Mouse (Mus musculus) stomach, postnatal 0 days (tissue): ENCODE results near the gene Nup88.
A peak's percentile ranks its signal among the peaks of the same experiment; 100 is the strongest.

ENCODE experiments used
- CTCF ChIP-seq: IDR thresholded peaks from 2 replicates; pipeline ENCODE4 v1.5.1; 2016; ENCODE audit warnings: antibody characterized with exemption, low read depth, mild to moderate bottlenecking, moderate library complexity
- EP300 ChIP-seq: optimal IDR thresholded peaks from 2 replicates; pipeline ENCODE3; 2016; ENCODE audit warnings: antibody characterized with exemption

DNA sequence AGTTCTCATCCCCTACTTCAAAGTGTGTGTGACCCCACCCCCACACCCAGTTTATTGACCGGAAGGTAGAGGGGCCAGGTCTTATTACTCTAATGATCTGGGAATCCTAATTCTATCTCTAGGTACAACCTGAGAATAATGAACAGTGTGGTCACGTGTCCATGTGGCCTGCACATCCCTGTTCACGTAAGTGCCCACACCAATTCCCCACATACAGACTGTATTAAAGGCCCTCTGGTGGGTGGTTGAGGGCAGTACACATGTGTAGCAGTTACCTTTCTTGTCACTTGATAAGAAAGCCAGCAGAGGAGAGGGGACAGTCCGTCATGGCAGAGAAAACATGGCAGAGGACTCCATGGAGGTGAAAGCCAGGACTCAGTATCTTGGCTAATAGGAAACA is 4.2 kb upstream of the Nup88 start:
- TF ChIP-seq CTCF = peak; percentile 68
- no peak for TF ChIP-seq EP300
